Mouse (Mus musculus) kidney, embryonic 14.5 days (tissue): Measurements from ENCODE around the gene Ppme1. TPM values are rescaled to one million over a fixed set of nuclear protein-coding genes. Genes with fewer than 3 reads are reported as not detected.
A peak's percentile ranks its signal among the peaks of the same experiment; 100 is the strongest.

Experiments
- ATAC-seq: fragments of 200-750 bp; cut with Nextera tagmentation; 2 replicates; pipeline ENCODE4 v1.8.0; 2017; ENCODE audit warnings: moderate number of reproducible peaks, mild to moderate bottlenecking, moderate TSS enrichment, moderate library complexity; ENCODE audit not compliant: low FRiP score, low TSS enrichment
- H3K27ac ChIP-seq: fragments of 300-500 bp; sonication (generic); 2 replicates; pipeline ENCODE4 v1.5.1; 2014; ENCODE audit warnings: low read depth, mild to moderate bottlenecking, low read length, moderate library complexity, mixed read lengths
- H3K27me3 ChIP-seq: fragments of 300-500 bp; sonication (generic); 2 replicates; pipeline ENCODE4 v1.6.1; 2014; ENCODE audit warnings: mild to moderate bottlenecking, low read length; ENCODE audit not compliant: control insufficient read depth, insufficient read depth
- H3K36me3 ChIP-seq: fragments of 300-500 bp; sonication (generic); 2 replicates; pipeline ENCODE4 v1.6.1; 2014; ENCODE audit warnings: low read length, mixed read lengths; ENCODE audit not compliant: control insufficient read depth, insufficient read depth
- H3K4me1 ChIP-seq: fragments of 300-500 bp; sonication (generic); 2 replicates; pipeline ENCODE4 v1.6.1; 2014; ENCODE audit warnings: low read length, mixed read lengths; ENCODE audit not compliant: control insufficient read depth, insufficient read depth
- H3K4me2 ChIP-seq: fragments of 300-500 bp; sonication (generic); replicated peaks from 2 replicates; pipeline ENCODE4 v1.6.1; 2014; ENCODE audit warnings: low read depth, mild to moderate bottlenecking, low read length
- H3K4me3 ChIP-seq: fragments of 300-500 bp; sonication (generic); 2 replicates; pipeline ENCODE4 v1.5.1; 2014; ENCODE audit warnings: mild to moderate bottlenecking, low read length
- H3K9ac ChIP-seq: fragments of 300-500 bp; sonication (generic); 2 replicates; pipeline ENCODE4 v1.6.1; 2014; ENCODE audit warnings: low read depth, mild to moderate bottlenecking, low read length, moderate library complexity
- H3K9me3 ChIP-seq: fragments of 300-500 bp; sonication (generic); 2 replicates; pipeline ENCODE4 v1.6.1; 2016; ENCODE audit warnings: low read length; ENCODE audit not compliant: control insufficient read depth
- WGBS: fragments of 180-500 bp; shearing (Covaris S2); extraction: QIAGEN DNeasy Blood & Tissue Kit; methylation state at CpG from one replicate; pipeline ENCODE4 v1.1.7; 2014; 5-methylcytosine and 5-hydroxymethylcytosine counted together
- polyA plus RNA-seq: library from polyadenylated mRNA; unstranded; fragments of >200 nt; fragmentation: Nextera tagmentation; extraction: Ambion mirVana; gene quantifications from 2 replicates; pipeline ENCODE4 v1.2.1, GENCODE M21; 2014

Gene Ppme1
- polyA plus RNA-seq, 1 experiment from 2014 or later: 64.5 TPM

DNA sequence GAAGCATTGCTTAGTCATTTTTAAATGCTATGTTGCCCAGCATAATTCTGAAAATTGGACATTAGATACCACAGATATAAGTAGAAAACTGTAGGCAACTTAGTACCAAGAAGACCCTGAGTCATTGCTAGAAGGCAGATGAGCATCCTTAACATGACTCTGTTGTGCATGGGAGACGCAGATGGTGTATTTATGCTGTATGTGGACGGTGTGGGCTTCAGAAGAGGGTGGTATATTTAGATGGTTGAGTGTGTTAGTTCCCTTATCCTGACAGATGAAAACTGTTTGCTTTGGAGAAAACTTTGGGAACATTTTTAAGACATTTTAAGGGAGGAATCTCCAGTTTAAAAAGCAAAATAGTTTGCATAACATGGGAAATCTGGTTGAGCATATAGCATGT lies 16.1 kb upstream of the Ppme1 start:
- Histone ChIP-seq H3K9ac (no peak overlapping the region), H3K9me3 (no peaks in the 10 kb centered on the region), H3K27ac (no peak overlapping the region), H3K36me3 (peaks cover 49% of the 10 kb centered on the region), H3K4me1 (no peaks in the 10 kb centered on the region), H3K27me3 (no peaks in the 10 kb centered on the region), H3K4me3 (no peak overlapping the region), H3K4me2 (no peak overlapping the region)
- ATAC-seq: no peak
- 96% methylated on average over 2 of the region's 2 CpGs for WGBS

GRCm38 (mm10) chr7:100383207-100383606 lies 11.1 kb upstream of the Ppme1 start:
- WGBS: 93% methylated on average over 2 of the region's 2 CpGs
- no peaks in the 10 kb centered on the region for H3K4me1 ChIP-seq
- H3K36me3 ChIP-seq: peaks cover 50% of the 10 kb centered on the region
- no peaks in the 10 kb centered on the region for H3K9me3 ChIP-seq
- H3K27me3 ChIP-seq: no peaks in the 10 kb centered on the region
- no peak for ATAC-seq
- H3K4me2 ChIP-seq: no peak overlapping the region
- no peak overlapping the region for H3K27ac ChIP-seq
- H3K9ac ChIP-seq: no peak overlapping the region
- no peak overlapping the region for H3K4me3 ChIP-seq

DNA sequence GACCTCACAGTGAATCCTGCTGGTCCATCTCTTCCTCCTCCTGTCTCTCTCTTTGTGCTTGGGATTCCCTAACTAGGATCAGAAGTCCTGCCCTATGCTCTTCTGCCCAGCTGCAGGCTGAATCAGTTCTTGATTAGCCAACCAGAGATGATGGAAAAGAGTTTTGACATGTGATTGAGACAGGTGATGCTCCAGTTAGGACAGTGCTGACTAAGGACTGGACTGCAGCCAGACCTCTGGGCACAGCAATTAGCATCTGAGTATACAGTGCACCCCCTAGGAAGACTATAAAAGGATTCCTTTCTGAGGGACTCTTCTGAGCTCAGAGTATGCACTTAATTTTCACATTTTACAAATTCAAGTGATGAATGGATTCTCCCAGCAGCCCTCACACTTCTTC lies 9.1 kb upstream of the Ppme1 start:
- H3K9me3 ChIP-seq: no peaks in the 10 kb centered on the region
- no peaks in the 10 kb centered on the region for H3K4me1 ChIP-seq
- peaks cover 52% of the 10 kb centered on the region for H3K36me3 ChIP-seq
- H3K9ac ChIP-seq: no peak overlapping the region
- no peak overlapping the region for H3K4me3 ChIP-seq
- H3K27me3 ChIP-seq: no peaks in the 10 kb centered on the region
- H3K27ac ChIP-seq: no peak overlapping the region
- no peak for ATAC-seq
- H3K4me2 ChIP-seq: no peak overlapping the region

DNA sequence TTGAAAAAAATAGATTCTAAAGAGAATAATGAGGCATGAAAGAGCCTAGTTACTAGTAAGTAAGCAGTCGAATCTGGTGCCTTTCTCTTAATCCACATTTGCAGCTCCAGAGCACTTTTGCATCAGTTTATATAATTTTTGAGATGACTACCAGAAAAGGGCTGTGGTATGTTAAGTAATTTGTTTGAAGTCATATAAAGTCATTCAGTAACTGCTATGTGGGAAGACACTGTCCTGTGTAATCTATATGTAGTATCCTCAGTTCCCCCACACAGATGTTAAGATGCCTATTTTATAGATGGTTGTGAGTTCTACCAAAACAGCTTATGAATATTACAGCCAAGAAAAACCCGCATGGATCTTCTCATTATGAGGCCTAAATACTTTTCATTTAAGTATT lies 6.2 kb upstream of the Ppme1 start:
- Histone ChIP-seq H3K27ac (no peak overlapping the region), H3K4me2 (no peak overlapping the region), H3K4me1 (no peaks in the 10 kb centered on the region), H3K27me3 (no peaks in the 10 kb centered on the region), H3K36me3 (peaks cover 61% of the 10 kb centered on the region), H3K9ac (no peak overlapping the region), H3K4me3 (no peak overlapping the region), H3K9me3 (no peaks in the 10 kb centered on the region)
- WGBS: 85% methylated on average over 2 of the region's 2 CpGs
- no peak for ATAC-seq

DNA sequence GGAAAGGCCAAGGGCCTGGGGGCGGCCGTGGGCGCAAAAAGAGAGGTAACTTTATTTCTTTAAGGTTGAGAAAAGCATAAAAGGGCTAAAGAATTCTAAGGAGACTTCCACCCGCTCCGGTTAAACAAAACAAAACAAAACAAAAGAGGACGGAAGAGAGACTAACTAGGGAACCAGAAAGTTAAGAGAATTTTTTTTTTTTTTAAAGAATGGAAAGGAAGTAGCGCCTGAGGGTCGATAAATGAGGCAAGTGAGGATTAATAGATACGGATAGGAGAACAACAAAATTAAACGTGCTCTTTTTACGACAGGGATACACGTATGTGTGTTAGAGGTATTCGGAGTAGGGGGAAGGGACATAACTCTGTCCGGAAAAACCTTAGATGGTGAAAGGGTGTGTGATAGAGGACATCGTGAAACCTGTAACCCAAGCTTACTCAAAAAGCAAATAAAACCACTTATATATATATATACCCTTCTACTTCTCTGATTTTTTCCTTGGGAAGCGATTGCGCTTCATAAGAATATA lies 409 bp upstream of the Ppme1 start:
- 8% methylated on average over 17 of the region's 17 CpGs for WGBS
- H3K4me3 ChIP-seq: peak overlapping the region; percentile 80
- ATAC-seq: no peak
- H3K4me1 ChIP-seq: peaks cover 7% of the 10 kb centered on the region
- peak overlapping the region; percentile 61 for H3K9ac ChIP-seq
- H3K4me2 ChIP-seq: peak overlapping the region; percentile 38
- no peaks in the 10 kb centered on the region for H3K27me3 ChIP-seq
- H3K9me3 ChIP-seq: no peaks in the 10 kb centered on the region
- peak overlapping the region; percentile 67 for H3K27ac ChIP-seq
- peaks cover 23% of the 10 kb centered on the region for H3K36me3 ChIP-seq

DNA sequence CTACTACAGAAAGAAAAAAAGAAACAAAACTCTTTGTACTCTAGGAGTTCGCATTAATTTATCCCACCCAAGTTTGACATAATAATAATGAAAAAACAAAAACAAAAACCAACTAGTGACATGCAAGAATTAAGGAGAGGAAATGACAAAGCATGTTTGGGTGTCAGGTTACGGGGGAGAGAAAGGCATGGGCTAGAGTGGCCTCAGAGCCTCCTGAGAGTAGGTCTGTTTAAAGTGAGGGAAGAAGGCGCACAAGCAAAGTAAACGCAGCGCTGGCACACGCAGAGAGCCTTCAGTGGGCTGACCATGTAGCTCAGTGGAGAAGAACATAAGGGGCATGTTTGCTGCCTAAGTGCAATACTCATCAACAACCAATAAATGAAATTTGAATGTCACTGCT lies 7.2 kb downstream of the Ppme1 start:
- 33% methylated on average over 6 of the region's 6 CpGs for WGBS
- no peak overlapping the region for H3K4me2 ChIP-seq
- no peak for ATAC-seq

DNA sequence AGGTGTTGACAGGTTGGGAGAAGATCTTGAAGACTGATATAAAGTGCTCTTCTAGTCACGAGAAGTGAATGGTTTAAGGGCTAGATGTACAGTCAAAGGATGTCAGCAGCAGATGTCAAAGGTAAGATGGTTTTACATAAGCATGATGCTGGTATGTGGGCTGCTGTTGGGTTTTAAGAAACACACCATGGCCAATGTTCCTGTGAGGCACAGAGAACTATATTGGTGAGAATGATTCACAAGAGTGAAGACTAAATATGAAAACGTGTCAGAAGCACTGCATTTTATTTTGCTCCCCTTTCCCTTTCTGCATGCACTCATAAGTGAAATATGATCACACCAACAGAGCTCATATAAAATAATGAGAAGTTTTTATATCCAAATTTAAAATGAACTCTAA lies 8.9 kb downstream of the Ppme1 start:
- Histone ChIP-seq H3K4me3 (no peak overlapping the region), H3K4me1 (peaks cover 5% of the 10 kb centered on the region; the same call in 1 of the 2 replicates), H3K27ac (no peak overlapping the region), H3K9ac (no peak overlapping the region), H3K9me3 (no peaks in the 10 kb centered on the region), H3K4me2 (no peak overlapping the region), H3K36me3 (no peaks in the 10 kb centered on the region), H3K27me3 (no peaks in the 10 kb centered on the region)
- 93% methylated on average over 2 of the region's 2 CpGs for WGBS
- ATAC-seq: no peak

More for the DNA sequence above, 7.2 kb downstream of the Ppme1 start:
- H3K27ac ChIP-seq: no peak overlapping the region
- H3K9ac ChIP-seq: no peak overlapping the region
- no peaks in the 10 kb centered on the region for H3K36me3 ChIP-seq
- no peaks in the 10 kb centered on the region for H3K9me3 ChIP-seq
- H3K4me1 ChIP-seq: peaks cover 5% of the 10 kb centered on the region; the same call in 1 of the 2 replicates
- H3K27me3 ChIP-seq: no peaks in the 10 kb centered on the region
- H3K4me3 ChIP-seq: no peak overlapping the region

DNA sequence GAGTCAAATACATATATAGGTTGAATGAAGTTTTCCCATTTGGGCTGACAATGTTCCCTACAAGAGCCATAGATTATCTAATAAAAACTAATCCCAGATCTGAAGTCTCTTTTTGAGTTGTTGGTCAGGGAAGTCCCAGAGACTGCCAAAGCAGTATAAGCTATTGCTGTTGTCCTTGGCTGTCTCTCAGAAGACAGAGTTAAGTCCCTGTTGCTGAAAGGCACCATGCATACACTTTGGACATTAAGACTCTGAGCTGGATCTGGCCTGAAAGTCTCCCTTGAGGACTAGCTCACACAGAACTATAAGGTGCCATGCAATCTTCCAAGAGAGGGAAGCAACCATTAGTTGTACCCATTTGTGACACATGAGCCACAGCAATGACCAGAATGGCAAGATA lies 14.3 kb downstream of the Ppme1 start:
- H3K4me2 ChIP-seq: no peak overlapping the region
- H3K27ac ChIP-seq: no peak overlapping the region
- no peak overlapping the region for H3K9ac ChIP-seq
- H3K27me3 ChIP-seq: no peaks in the 10 kb centered on the region
- H3K4me1 ChIP-seq: no peaks in the 10 kb centered on the region
- no peak for ATAC-seq
- no peaks in the 10 kb centered on the region for H3K9me3 ChIP-seq
- peaks cover 6% of the 10 kb centered on the region; the same call in 1 of the 2 replicates for H3K36me3 ChIP-seq
- no peak overlapping the region for H3K4me3 ChIP-seq

DNA sequence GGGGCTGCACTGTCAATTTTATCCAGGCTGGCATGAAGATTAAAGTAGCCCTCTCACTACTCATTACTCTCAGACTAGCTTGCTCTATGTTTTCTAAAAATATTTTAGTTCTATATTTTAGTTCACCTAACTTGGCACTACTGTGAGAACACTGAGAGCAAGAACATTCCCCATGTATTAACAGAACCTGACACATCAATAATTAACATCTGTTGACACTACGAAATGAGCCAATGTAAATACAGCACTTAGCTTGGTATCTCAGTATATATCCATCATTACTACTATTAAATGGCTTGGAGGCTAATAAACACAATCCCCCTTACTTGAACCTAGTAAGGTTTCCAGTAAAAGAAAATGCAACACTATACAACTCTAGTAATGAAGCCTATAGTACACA lies 15.3 kb downstream of the Ppme1 start:
- no peaks in the 10 kb centered on the region for H3K4me1 ChIP-seq
- 71% methylated on average over 1 of the region's 1 CpGs for WGBS
- H3K9me3 ChIP-seq: no peaks in the 10 kb centered on the region
- ATAC-seq: no peak
- no peak overlapping the region for H3K4me3 ChIP-seq
- no peak overlapping the region for H3K9ac ChIP-seq
- no peaks in the 10 kb centered on the region for H3K27me3 ChIP-seq
- H3K4me2 ChIP-seq: no peak overlapping the region
- H3K27ac ChIP-seq: no peak overlapping the region
- H3K36me3 ChIP-seq: peaks cover 6% of the 10 kb centered on the region; the same call in 1 of the 2 replicates
